Mouse (Mus musculus): ENCODE measurements at regions not wholly inside any gene's neighbourhood (a gene's known extent, or its start where the extent isn't known, plus 50 kb on each side); places are given as distances from the start of the nearest gene placed in this dataset.

DNA sequence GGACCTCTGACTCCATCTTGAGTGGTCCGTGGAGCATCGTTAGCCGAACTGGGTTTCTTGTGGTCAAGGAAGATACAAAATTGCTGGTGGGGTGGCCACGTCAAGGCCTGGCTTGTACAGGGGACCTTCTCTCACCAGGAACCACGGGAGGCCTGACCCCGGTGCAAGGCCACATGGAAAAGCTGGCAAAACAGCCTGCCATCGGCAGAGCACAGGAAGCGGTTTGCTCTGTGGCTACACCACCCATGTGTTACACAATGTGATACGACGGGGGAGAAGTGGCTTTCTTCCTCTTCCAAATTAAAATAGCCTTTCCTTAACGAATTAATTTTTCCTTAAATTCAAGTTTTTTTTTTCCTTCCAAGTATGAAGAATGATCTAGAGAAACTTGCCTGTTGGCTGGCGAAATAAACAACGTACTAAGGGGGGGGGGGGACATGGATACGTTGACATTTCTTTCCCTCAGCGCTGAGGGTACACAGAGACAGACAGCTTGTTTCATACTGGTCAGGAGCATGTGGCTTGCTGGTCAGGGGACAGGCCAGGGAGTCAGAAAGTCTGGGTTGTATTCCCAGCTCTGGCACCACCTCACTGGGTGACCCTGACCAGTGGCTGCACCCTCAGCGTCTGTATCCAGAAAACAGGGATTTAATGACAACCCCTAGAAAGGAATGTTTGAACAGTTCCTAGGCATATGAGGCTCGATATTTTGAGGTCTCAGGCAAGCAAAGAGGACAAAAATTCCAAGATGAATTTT is 64.0 kb upstream of the Slc25a13 start:
- ATAC-seq (ENCODE audit: insufficient read depth, low FRiP score) = no peak
- Histone ChIP-seq H3K4me2 (ENCODE audit: low read depth, low read length) (no peak overlapping the region), H3K27ac (ENCODE audit: low read length) (no peak overlapping the region)

DNA sequence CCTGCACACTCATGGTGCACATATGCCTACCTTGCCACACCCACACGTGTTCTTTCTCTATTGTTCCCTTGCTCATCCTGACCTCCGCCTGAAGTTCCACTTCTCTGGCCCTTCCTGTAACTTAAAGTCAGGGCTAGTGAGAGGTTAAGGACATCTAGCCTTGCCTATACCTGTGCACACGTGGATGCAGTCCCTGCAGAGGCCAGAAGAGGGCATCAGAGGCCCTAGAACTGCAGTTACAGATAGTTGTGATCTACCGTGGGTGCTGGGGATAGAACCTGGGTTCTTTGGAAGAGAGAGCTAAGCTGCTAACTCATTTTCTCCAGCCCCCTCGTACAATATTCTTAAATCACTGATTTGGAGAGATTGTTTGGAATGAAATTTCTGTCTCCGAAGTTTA is 62.7 kb upstream of the Slc25a13 start:
- Histone ChIP-seq H3K4me1 (ENCODE audit: control insufficient read depth, insufficient read depth, low read length) (no peaks in the 10 kb centered on the region), H3K9me3 (replicated peaks; ENCODE audit: control insufficient read depth, low read length) (0 out of 2 replicates have a peak, but pooled peaks cover 6% of the 10 kb centered on the region), H3K4me2 (ENCODE audit: low read depth, low read length) (no peak overlapping the region), H3K27ac (ENCODE audit: low read length) (no peak overlapping the region), H3K4me3 (replicated peaks; ENCODE audit: low read length) (no peak overlapping the region), H3K36me3 (ENCODE audit: control insufficient read depth, insufficient read depth, low read length) (no peaks in the 10 kb centered on the region), H3K9ac (ENCODE audit: low read length) (no peak overlapping the region), H3K27me3 (ENCODE audit: control insufficient read depth, insufficient read depth, low read length) (no peaks in the 10 kb centered on the region)
- 80% methylated on average over 6 of the region's 6 CpGs for WGBS
- no peak for ATAC-seq (ENCODE audit: insufficient read depth, low FRiP score)

More for the DNA sequence above, 64.0 kb upstream of the Slc25a13 start:
- Histone ChIP-seq H3K9me3 (replicated peaks; ENCODE audit: control insufficient read depth, low read length) (0 out of 2 replicates have a peak, but pooled peaks cover 6% of the 10 kb centered on the region), H3K4me3 (replicated peaks; ENCODE audit: low read length) (no peak overlapping the region), H3K27me3 (ENCODE audit: control insufficient read depth, insufficient read depth, low read length) (no peaks in the 10 kb centered on the region), H3K9ac (ENCODE audit: low read length) (no peak overlapping the region), H3K4me1 (ENCODE audit: control insufficient read depth, insufficient read depth, low read length) (no peaks in the 10 kb centered on the region), H3K36me3 (ENCODE audit: control insufficient read depth, insufficient read depth, low read length) (no peaks in the 10 kb centered on the region)
- 83% methylated on average over 17 of the region's 17 CpGs for WGBS

DNA sequence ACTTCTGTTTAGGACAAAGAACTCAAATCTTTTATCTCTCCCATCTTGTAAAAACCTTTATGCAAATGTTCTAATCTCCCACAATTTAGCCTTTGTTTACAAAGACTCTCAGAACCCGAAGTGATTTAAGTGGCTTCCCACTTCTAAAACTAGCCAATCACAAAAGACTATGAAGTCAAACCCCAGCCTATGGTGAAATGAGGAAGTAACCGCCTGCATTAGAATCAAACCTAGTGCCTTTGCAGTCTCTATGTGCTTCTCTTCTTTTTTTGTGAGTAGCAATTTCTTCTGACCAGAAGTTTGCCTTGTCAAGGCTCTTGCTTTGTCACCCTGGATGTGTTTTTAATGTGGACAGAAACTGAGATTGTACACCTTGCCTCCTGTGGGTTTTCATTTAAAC is 53.6 kb upstream of the Slc25a13 start:
- Histone ChIP-seq H3K9ac (ENCODE audit: low read length) (no peak overlapping the region), H3K4me3 (replicated peaks; ENCODE audit: low read length) (no peak overlapping the region)
- 32% methylated on average over 2 of the region's 2 CpGs for WGBS

More for the DNA sequence above, 53.6 kb upstream of the Slc25a13 start:
- no peaks in the 10 kb centered on the region for H3K36me3 ChIP-seq (ENCODE audit: control insufficient read depth, insufficient read depth, low read length)
- H3K9me3 ChIP-seq (replicated peaks; ENCODE audit: control insufficient read depth, low read length) = no peaks in the 10 kb centered on the region
- ATAC-seq (ENCODE audit: insufficient read depth, low FRiP score) = no peak
- H3K27me3 ChIP-seq (ENCODE audit: control insufficient read depth, insufficient read depth, low read length) = no peaks in the 10 kb centered on the region
- no peak overlapping the region for H3K4me2 ChIP-seq (ENCODE audit: low read depth, low read length)
- H3K4me1 ChIP-seq (ENCODE audit: control insufficient read depth, insufficient read depth, low read length) = no peaks in the 10 kb centered on the region
- H3K27ac ChIP-seq (ENCODE audit: low read length) = no peak overlapping the region

All from stomach, embryonic 16.5 days (tissue).